Mouse (Mus musculus) myocyte (in vitro differentiated cells): ENCODE measurements around the gene Bicc1.

Source experiments
- CEBPB ChIP-seq: IDR thresholded peaks from 2 replicates; pipeline ENCODE4 v1.6.1; 2011; ENCODE audit warnings: mild to moderate bottlenecking, moderate library complexity; ENCODE audit not compliant: poor library complexity, insufficient read depth, severe bottlenecking
- E2F4 ChIP-seq: IDR thresholded peaks from one replicate; pipeline ENCODE4 v1.6.1; 2011; ENCODE audit warnings: mild to moderate bottlenecking, control low read depth, moderate library complexity; ENCODE audit not compliant: insufficient read depth
- MYOD1 ChIP-seq, 3 experiments: IDR thresholded peaks; one replicate each; pipeline ENCODE4 v1.6.1; 2011; ENCODE audit warnings: control low read depth in 2 of 3, low read depth in 2 of 3, mild to moderate bottlenecking in 2 of 3, moderate library complexity in 1 of 3; ENCODE audit not compliant: insufficient read length in 2 of 3, control insufficient read depth in 1 of 3
- POLR2A ChIP-seq: IDR thresholded peaks from one replicate; pipeline ENCODE4 v1.6.1; 2011; ENCODE audit warnings: low read depth, mild to moderate bottlenecking, control low read depth, moderate library complexity; ENCODE audit not compliant: insufficient read length
- POLR2AphosphoS2 ChIP-seq: IDR thresholded peaks from one replicate; pipeline ENCODE4 v1.6.1; 2011; ENCODE audit warnings: low read depth, control low read depth; ENCODE audit not compliant: insufficient read length
- SRF ChIP-seq: IDR thresholded peaks from one replicate; pipeline ENCODE4 v1.6.1; 2011; ENCODE audit warnings: low read depth; ENCODE audit not compliant: control insufficient read depth, insufficient read length
- TCF12 ChIP-seq: IDR thresholded peaks from one replicate; pipeline ENCODE4 v1.6.1; 2011; ENCODE audit warnings: mild to moderate bottlenecking, control low read depth; ENCODE audit not compliant: poor library complexity, insufficient read depth, severe bottlenecking
- USF1 ChIP-seq: IDR thresholded peaks from one replicate; pipeline ENCODE4 v1.6.1; 2011; ENCODE audit warnings: low read depth, mild to moderate bottlenecking, control low read depth, moderate library complexity

- TF ChIP-seq USF1 (no peak), POLR2AphosphoS2 (no peak), E2F4 (no peak), POLR2A (no peak), TCF12 (no peak), MYOD1 (IDR thresholded peaks at IDR 0.05; ENCODE audit: control insufficient read depth in 1 of 3, insufficient read length in 2 of 3, low read depth in 2 of 3) (no peak), CEBPB (no peak), SRF (no peak)
These were observed 20.6 kb upstream of the Bicc1 start for GRCm38 (mm10) chr10:71180057-71180456.
